Mouse (Mus musculus) testis, adult 2 months (tissue): ENCODE results near the gene Stx17. TPM values are rescaled to one million over a fixed set of nuclear protein-coding genes. Genes with fewer than 3 reads are reported as not detected.

Source experiments
- H3K27ac ChIP-seq: fragments of 200-500 bp; 2 replicates; pipeline ENCODE4 v1.5.1; 2012; ENCODE audit warnings: low read depth, low read length; ENCODE audit not compliant: control insufficient read depth, insufficient read depth
- H3K27me3 ChIP-seq: fragments of 200-500 bp; 2 replicates; pipeline ENCODE4 v1.6.1; 2012; ENCODE audit warnings: mild to moderate bottlenecking, low read length, moderate library complexity; ENCODE audit not compliant: control insufficient read depth, insufficient read depth
- H3K36me3 ChIP-seq: fragments of 200-500 bp; 2 replicates; pipeline ENCODE4 v1.6.1; 2012; ENCODE audit warnings: mild to moderate bottlenecking, low read length; ENCODE audit not compliant: control insufficient read depth, insufficient read depth
- H3K4me1 ChIP-seq: fragments of 200-500 bp; 2 replicates; pipeline ENCODE4 v1.6.1; 2012; ENCODE audit warnings: low read length; ENCODE audit not compliant: control insufficient read depth, insufficient read depth
- H3K4me3 ChIP-seq: fragments of 200-500 bp; 2 replicates; pipeline ENCODE4 v1.5.1; 2012; ENCODE audit warnings: low read depth, mild to moderate bottlenecking, low read length, moderate library complexity, mixed read lengths; ENCODE audit not compliant: control insufficient read depth
- CTCF ChIP-seq: fragments of 200-500 bp; IDR thresholded peaks from 2 replicates; pipeline ENCODE4 v1.5.1; 2012; ENCODE audit warnings: low read depth, mild to moderate bottlenecking, inconsistent platforms, low read length, moderate library complexity; ENCODE audit not compliant: control insufficient read depth, insufficient read depth, insufficient replicate concordance
- POLR2A ChIP-seq: fragments of 200-500 bp; IDR thresholded peaks from 2 replicates; pipeline ENCODE4 v1.6.1; 2012; ENCODE audit warnings: low read depth, mild to moderate bottlenecking, inconsistent platforms, low read length, moderate library complexity; ENCODE audit not compliant: control insufficient read depth
- polyA plus RNA-seq: library from polyadenylated mRNA; depleted of rRNA; stranded (reverse); fragments of >200 nt; gene quantifications from 2 replicates; pipeline ENCODE4 v1.2.3, GENCODE M21; 2012; rRNA removed

Stx17 gene
- polyA plus RNA-seq, 1 experiment: 27.8 TPM

- no peak for TF ChIP-seq POLR2A
- TF ChIP-seq CTCF: no peak
- no peaks in the 10 kb centered on the region for H3K27me3 ChIP-seq
Measured at GRCm38 (mm10) chr4:48225604-48226003, 100.9 kb downstream of the Stx17 start.

GRCm38 (mm10) chr4:48226800-48227199 is 102.1 kb downstream of the Stx17 start:
- Histone ChIP-seq H3K4me3 (no peak overlapping the region), H3K27me3 (no peaks in the 10 kb centered on the region), H3K27ac (no peak overlapping the region), H3K4me1 (no peaks in the 10 kb centered on the region), H3K36me3 (no peaks in the 10 kb centered on the region)
- no peak for TF ChIP-seq POLR2A
- no peak for TF ChIP-seq CTCF

More at GRCm38 (mm10) chr4:48225604-48226003, 100.9 kb downstream of the Stx17 start:
- no peaks in the 10 kb centered on the region for H3K36me3 ChIP-seq
- no peak overlapping the region for H3K27ac ChIP-seq
- H3K4me1 ChIP-seq: no peaks in the 10 kb centered on the region
- no peak overlapping the region for H3K4me3 ChIP-seq

Other genes starting within 250 kb of the Stx17 start
- gene Nr4a3, start 79.8 kb upstream of the Stx17 start, polyA plus RNA-seq: 4.0 and 4.9 TPM in 2 replicates
- gene Erp44, start 154.6 kb downstream of the Stx17 start, polyA plus RNA-seq: 14.8 and 15.3 TPM in 2 replicates
- 2.3 and 2.6 TPM in 2 replicates for gene Invs, start 154.8 kb downstream of the Stx17 start, polyA plus RNA-seq